10 mouse cellular contexts compared by ENCODE assay signal in the genomic region with DNA sequence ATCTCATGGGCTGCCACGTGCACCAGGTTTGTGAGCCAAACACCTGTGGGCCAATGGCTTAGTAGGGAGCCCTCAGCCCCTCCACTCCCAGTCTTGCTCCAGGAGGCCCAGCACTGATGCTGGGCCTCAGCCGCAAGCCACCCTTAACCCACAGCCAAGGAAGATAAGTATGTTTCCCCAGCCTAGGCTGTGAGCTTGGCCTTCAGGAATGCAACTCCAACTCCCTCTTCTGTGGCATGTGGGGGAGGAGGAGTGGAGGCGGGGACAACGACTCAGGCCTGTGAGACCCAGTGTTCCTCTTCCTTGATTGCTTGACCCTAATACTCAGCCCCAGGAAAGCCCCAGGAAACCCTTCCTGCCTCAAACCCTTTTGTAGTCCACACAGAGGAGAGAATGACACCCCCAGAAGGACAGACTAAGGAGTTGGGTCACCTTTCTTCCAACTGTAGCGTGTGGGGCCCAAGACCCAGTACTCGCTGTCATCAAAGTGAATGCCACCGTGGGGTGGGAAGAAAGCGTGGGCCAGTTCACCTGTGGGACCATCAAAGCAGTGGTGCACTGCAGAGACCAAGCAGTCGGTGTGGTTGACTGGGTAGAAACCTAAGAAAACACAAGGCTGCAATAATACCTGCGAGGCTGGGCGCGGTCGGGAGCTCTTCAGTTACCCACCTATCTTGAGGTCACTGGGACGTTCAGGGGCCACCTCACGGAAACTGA. TPM values are rescaled to one million over a fixed set of nuclear protein-coding genes. Genes with fewer than 3 reads are reported as not detected.
DNase-seq lines count a peak whose midpoint lies in the region; ATAC-seq and TF ChIP-seq lines count a peak whose summit lies in the region.
"Had no signal": no experiment of that assay in that cellular context is flagged by ENCODE, and none has a peak within 500 bp of the region (broad histone marks: within the 10 kb centered on the region; RNA-seq: fewer than 3 reads in every experiment).

No protein-coding gene starts in this region.

- no peaks in the 10 kb centered on the region for H3K9me3 ChIP-seq in midbrain, embryonic 13.5 days

- H3K27ac ChIP-seq in midbrain, embryonic 13.5 days, result no peak overlapping the region

- 75% methylated on average over 15 of the region's 15 CpGs for WGBS in midbrain, embryonic 13.5 days

- no peak overlapping the region for H3K4me2 ChIP-seq in midbrain, embryonic 13.5 days (replicated peaks)

- TF ChIP-seq CTCF in Patski (IDR thresholded peaks at IDR 0.05), result no peak

- intact Hi-C loops in heart, postnatal 14 days (cut with DNase I), result no loop called here

- CTCF ChIA-PET in Patski (lab: Charles Lee), result no interaction called here

- DNase-seq in embryo, embryonic 10 days (ENCODE audit: low spot score), result peak; percentile 44
- no peak for DNase-seq in embryo, embryonic 11 days
- peak; percentile 58 for DNase-seq in Patski (ENCODE audit: low read depth, low spot score)
- peak; percentile 53 to 61 for DNase-seq in heart, postnatal 14 days
- DNase-seq in lung, postnatal 14 days, result peak; percentile 37
- no peak for DNase-seq in layer of hippocampus, adult 8-10 months (ENCODE audit: low spot score in 2 of 2)
- no peak for DNase-seq in thymus, postnatal 10 days (ENCODE audit: low spot score in 2 of 2)

- ATAC-seq in Patski, result peak; percentile 77
- no peak for ATAC-seq in midbrain, embryonic 13.5 days

- H3K27me3 ChIP-seq in Patski, result no peaks in the 10 kb centered on the region
- peaks cover 65% of the 10 kb centered on the region for H3K27me3 ChIP-seq in midbrain, embryonic 13.5 days

- POLR2A ChIA-PET in Patski (lab: Charles Lee), result interaction anchor here (1.1 to 1.6 kb wide), 2 partner anchors 9 to 17 kb away, joined by 3 to 4 read pairs; partner anchors contain the start of gene Mib2

- H3K4me1 ChIP-seq in midbrain, embryonic 13.5 days (replicated peaks), result peaks cover 33% of the 10 kb centered on the region

- no peak overlapping the region for H3K9ac ChIP-seq in midbrain, embryonic 13.5 days (replicated peaks)

- no peak overlapping the region for H3K4me3 ChIP-seq in midbrain, embryonic 13.5 days (replicated peaks)

- peaks cover 58% of the 10 kb centered on the region for H3K36me3 ChIP-seq in midbrain, embryonic 13.5 days

- in situ Hi-C loops in Patski (cut with MboI; ENCODE audit: low pct_unique_long_range_greater_than_20kb), result no loop called here

RNA-seq across cellular contexts. Expression of gene Mmp23, which starts 1.5 kb away (rescaled TPM):
- 4.1 TPM for polyA plus RNA-seq in Patski (2021)
- 10 to 100 TPM; 14.5 to 16.8 TPM for total RNA-seq in heart, postnatal 14 days (2021)
- polyA plus RNA-seq in midbrain, embryonic 13.5 days (2015; fragmentation: Nextera tagmentation; extraction: Ambion mirVana), result 3.6 and 3.8 TPM in 2 replicates
- 1 to 10 TPM; 2.8 to 5.0 (median 3.5) TPM for total RNA-seq in layer of hippocampus, adult 8-10 months (2022)

RNA-seq across cellular contexts. Expression of gene Gm10563, which starts 6.5 kb away (rescaled TPM):
- polyA plus RNA-seq in Patski (2021), result not detected
- not detected for total RNA-seq in heart, postnatal 14 days (2021)
- not detected in 2 replicates for polyA plus RNA-seq in midbrain, embryonic 13.5 days (2015; fragmentation: Nextera tagmentation; extraction: Ambion mirVana)
- total RNA-seq in layer of hippocampus, adult 8-10 months (2022), result not detected
- polyA plus RNA-seq: C2C12; gonadal fat pad, adult 2 months had no signal

RNA-seq across cellular contexts. Expression of gene Mib2, which starts 17.3 kb away (rescaled TPM):
- 39.5 TPM for polyA plus RNA-seq in Patski (2021)
- 10 to 100 TPM; 22.4 to 24.9 TPM for total RNA-seq in heart, postnatal 14 days (2021)
- polyA plus RNA-seq in midbrain, embryonic 13.5 days (2015; fragmentation: Nextera tagmentation; extraction: Ambion mirVana), result 32.6 and 41.9 TPM in 2 replicates
- 100 to 1,000 TPM; 101 to 122 (median 113) TPM for total RNA-seq in layer of hippocampus, adult 8-10 months (2022)

RNA-seq across cellular contexts. Expression of gene Cdk11b, which starts 27.1 kb away (rescaled TPM):
- polyA plus RNA-seq in Patski (2021), result 57.8 TPM
- total RNA-seq in heart, postnatal 14 days (2021), result 10 to 100 TPM; 25.8 to 28.9 TPM
- polyA plus RNA-seq in midbrain, embryonic 13.5 days (2015; fragmentation: Nextera tagmentation; extraction: Ambion mirVana), result 65.1 and 66.8 TPM in 2 replicates
- 10 to 100 TPM; 42.1 to 54.8 (median 46.9) TPM for total RNA-seq in layer of hippocampus, adult 8-10 months (2022)

RNA-seq across cellular contexts. Expression of gene Fndc10, which starts 42.4 kb away (rescaled TPM):
- 7.3 TPM for polyA plus RNA-seq in Patski (2021)
- 1 to 10 TPM; 1.5 to 1.8 TPM for total RNA-seq in heart, postnatal 14 days (2021)
- polyA plus RNA-seq in midbrain, embryonic 13.5 days (2015; fragmentation: Nextera tagmentation; extraction: Ambion mirVana), result 5.0 and 6.4 TPM in 2 replicates
- total RNA-seq in layer of hippocampus, adult 8-10 months (2022), result 10 to 100 TPM; 22.6 to 30.6 (median 26.6) TPM

Comparison
In these comparisons a context has a peak if more than half of its experiments do, and no peak if none do; other contexts are left out.
1. DNase-seq: peak in embryo, embryonic 10 days (single experiment), Patski (single experiment), heart, postnatal 14 days (2 of 2) and lung, postnatal 14 days (single experiment); none in embryo, embryonic 11 days (single experiment), layer of hippocampus, adult 8-10 months (0 of 2) and thymus, postnatal 10 days (0 of 2).